Mouse (Mus musculus): ENCODE data around the gene Gucd1. TPM values are rescaled to one million over a fixed set of nuclear protein-coding genes. Genes with fewer than 3 reads are reported as not detected.

Gene Gucd1
- total and polyA plus RNA-seq, 3 experiments, result 16.8 to 19.0 (median 18.0) TPM

DNA sequence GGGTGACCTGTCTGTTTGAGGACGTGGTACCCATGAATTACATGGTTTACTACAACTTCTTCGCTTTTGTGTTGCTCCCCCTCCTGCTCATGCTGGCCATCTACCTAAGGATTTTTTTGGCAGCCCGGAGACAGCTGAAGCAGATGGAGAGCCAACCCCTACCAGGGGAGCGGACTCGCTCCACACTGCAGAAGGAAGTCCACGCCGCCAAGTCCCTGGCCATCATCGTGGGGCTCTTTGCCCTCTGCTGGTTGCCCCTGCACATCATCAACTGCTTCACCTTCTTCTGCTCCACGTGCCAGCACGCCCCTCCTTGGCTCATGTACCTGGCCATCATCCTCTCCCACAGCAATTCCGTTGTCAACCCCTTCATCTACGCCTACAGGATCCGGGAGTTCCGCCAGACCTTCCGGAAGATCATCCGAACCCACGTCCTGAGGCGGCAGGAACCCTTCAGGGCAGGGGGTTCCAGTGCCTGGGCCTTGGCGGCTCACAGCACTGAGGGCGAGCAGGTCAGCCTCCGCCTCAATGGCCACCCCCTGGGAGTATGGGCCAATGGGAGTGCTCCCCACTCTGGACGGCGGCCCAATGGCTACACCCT lies 184.5 kb downstream of the Gucd1 start:
- no peaks in the 10 kb centered on the region; the same call in 1 of the 2 replicates for H3K79me2 ChIP-seq (replicated peaks; ENCODE audit: control insufficient read depth, extremely low read depth, insufficient read depth, poor library complexity, severe bottlenecking)
- no peak for TF ChIP-seq ETS1 (conservative IDR thresholded peaks at IDR 0.05; ENCODE audit: low read depth, low read length)
- TF ChIP-seq SMC3 (IDR thresholded peaks at IDR 0.05; ENCODE audit: low read depth, low read length), result no peak
- TF ChIP-seq USF2 (conservative IDR thresholded peaks at IDR 0.05; ENCODE audit: low read depth, low read length), result no peak
- peak; percentile 2 for TF ChIP-seq RAD21 (IDR thresholded peaks at IDR 0.05; ENCODE audit: low read depth, low read length)
- no peak for TF ChIP-seq MEF2A (IDR thresholded peaks at IDR 0.05; ENCODE audit: borderline replicate concordance, low read depth, low read length)
- no peak for TF ChIP-seq RCOR1 (conservative IDR thresholded peaks at IDR 0.05; ENCODE audit: low read depth, low read length)
- TF ChIP-seq MAZ (IDR thresholded peaks at IDR 0.05; ENCODE audit: low read depth, low read length), result no peak
- TF ChIP-seq MAX (IDR thresholded peaks at IDR 0.05; ENCODE audit: low read length), result no peak
- TF ChIP-seq BHLHE40 (IDR thresholded peaks at IDR 0.05; ENCODE audit: low read depth, low read length), result no peak
- no peak for TF ChIP-seq JUN (IDR thresholded peaks at IDR 0.05; ENCODE audit: insufficient read depth, low read depth, low read length)
- TF ChIP-seq EP300 (IDR thresholded peaks at IDR 0.05; ENCODE audit: low read length), result no peak
- TF ChIP-seq CTCF (conservative IDR thresholded peaks at IDR 0.05 in 1 of 2, IDR thresholded peaks at IDR 0.05 in 1 of 2; ENCODE audit: low read depth in 2 of 2, low read length in 2 of 2), result peak in 1 of 2 experiments; percentile 18; a peak in 1 of 4 replicates
- TF ChIP-seq NELFE (IDR thresholded peaks at IDR 0.05; ENCODE audit: low read depth, low read length), result no peak
- no peak for TF ChIP-seq MYC (IDR thresholded peaks at IDR 0.05; ENCODE audit: low read depth, low read length)
- peaks cover 32 to 53% of the 10 kb centered on the region in 2 experiments for H3K36me3 ChIP-seq (replicated peaks in 1 of 2; ENCODE audit: control insufficient read depth in 1 of 2, insufficient read depth in 1 of 2, low read length in 1 of 2)
- dilution Hi-C loops (cut with MboI; ENCODE audit: extremely low pct_ligation_motif_present, extremely low pct_unique_long_range_greater_than_20kb, low sequenced_read_pairs) (no loop called here), in situ Hi-C loops (cut with MboI; ENCODE audit: low pct_ligation_motif_present, low pct_unique_long_range_greater_than_20kb, low sequenced_read_pairs) (no loop called here)
- no peaks in the 10 kb centered on the region for H3K27me3 ChIP-seq (replicated peaks)
- no peak for DNase-seq (ENCODE audit: extremely low read depth)
- no peak overlapping the region for H3K9ac ChIP-seq (ENCODE audit: insufficient read depth, low read depth)
- H3K9me3 ChIP-seq (replicated peaks; ENCODE audit: low read length), result no peaks in the 10 kb centered on the region
- no peak overlapping the region for H3K27ac ChIP-seq (ENCODE audit: insufficient read depth, low read depth)
- no peak overlapping the region for H3K4me2 ChIP-seq (ENCODE audit: insufficient read depth, low read depth, poor library complexity, severe bottlenecking)
- peaks cover 25 to 55% of the 10 kb centered on the region in 2 experiments for H3K4me1 ChIP-seq (ENCODE audit: control insufficient read depth in 1 of 2, insufficient read depth in 2 of 2)
- H3K4me3 ChIP-seq (replicated peaks in 1 of 3; ENCODE audit: low read depth in 2 of 3, low read length in 2 of 3, poor library complexity in 1 of 3), result no peak overlapping the region

DNA sequence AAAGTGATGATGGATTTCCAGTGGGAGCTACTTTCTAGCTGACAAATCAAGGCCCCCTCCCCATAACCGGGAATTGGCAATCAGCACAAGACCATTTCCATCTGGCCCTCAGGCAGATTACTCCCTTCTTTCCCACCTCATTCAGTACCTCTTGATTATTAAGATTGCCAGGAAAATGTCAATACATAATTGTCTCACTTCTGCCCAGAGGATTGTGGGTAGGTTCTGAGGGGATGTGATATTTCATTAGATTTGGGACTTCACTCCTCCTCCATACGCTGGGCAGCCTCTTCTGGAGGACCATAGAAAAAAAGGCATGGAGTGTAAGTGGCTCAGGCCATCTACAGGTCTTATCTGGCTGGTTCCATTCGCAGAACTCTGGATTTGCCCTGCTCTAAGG lies 185.5 kb downstream of the Gucd1 start:
- H3K79me2 ChIP-seq (replicated peaks; ENCODE audit: control insufficient read depth, extremely low read depth, insufficient read depth, poor library complexity, severe bottlenecking), result no peaks in the 10 kb centered on the region; the same call in 1 of the 2 replicates
- no peak overlapping the region for H3K4me2 ChIP-seq (ENCODE audit: insufficient read depth, low read depth, poor library complexity, severe bottlenecking)
- H3K9me3 ChIP-seq (replicated peaks; ENCODE audit: low read length), result no peaks in the 10 kb centered on the region
- H3K4me1 ChIP-seq (ENCODE audit: control insufficient read depth in 1 of 2, insufficient read depth in 2 of 2), result peaks cover 35 to 65% of the 10 kb centered on the region in 2 experiments
- TF ChIP-seq JUND (conservative IDR thresholded peaks at IDR 0.05; ENCODE audit: low read depth, low read length), result no peak
- TF ChIP-seq MXI1 (IDR thresholded peaks at IDR 0.05; ENCODE audit: low read depth, low read length), result no peak
- TF ChIP-seq E2F4 (IDR thresholded peaks at IDR 0.05; ENCODE audit: insufficient replicate concordance, low read depth, low read length), result no peak
- no peak for TF ChIP-seq RAD21 (IDR thresholded peaks at IDR 0.05; ENCODE audit: low read depth, low read length)
- no peak for TF ChIP-seq ZNF384 (IDR thresholded peaks at IDR 0.05; ENCODE audit: low read depth, low read length)
- no peak for TF ChIP-seq MAZ (IDR thresholded peaks at IDR 0.05; ENCODE audit: low read depth, low read length)
- TF ChIP-seq CHD2 (IDR thresholded peaks at IDR 0.05; ENCODE audit: low read length), result no peak
- TF ChIP-seq TCF12 (IDR thresholded peaks at IDR 0.05; ENCODE audit: low read depth, low read length), result no peak
- TF ChIP-seq MYC (IDR thresholded peaks at IDR 0.05; ENCODE audit: low read depth, low read length), result no peak
- no peak overlapping the region for H3K4me3 ChIP-seq (replicated peaks in 1 of 3; ENCODE audit: low read depth in 2 of 3, low read length in 2 of 3, poor library complexity in 1 of 3)
- H3K27me3 ChIP-seq (replicated peaks), result no peaks in the 10 kb centered on the region
- H3K36me3 ChIP-seq (replicated peaks in 1 of 2; ENCODE audit: control insufficient read depth in 1 of 2, insufficient read depth in 1 of 2, low read length in 1 of 2), result peaks cover 36 to 62% of the 10 kb centered on the region in 2 experiments
- in situ Hi-C loops (cut with MboI; ENCODE audit: low pct_ligation_motif_present, low pct_unique_long_range_greater_than_20kb, low sequenced_read_pairs), result no loop called here
- no peak for DNase-seq (ENCODE audit: extremely low read depth)
- no peak overlapping the region for H3K27ac ChIP-seq (ENCODE audit: insufficient read depth, low read depth)
- H3K9ac ChIP-seq (ENCODE audit: insufficient read depth, low read depth), result no peak overlapping the region
- dilution Hi-C loops (cut with MboI; ENCODE audit: extremely low pct_ligation_motif_present, extremely low pct_unique_long_range_greater_than_20kb, low sequenced_read_pairs), result no loop called here

All from CH12.LX (cell line).